Mouse (Mus musculus) intestine, postnatal 0 days (tissue): Measurements from ENCODE around the gene March1. TPM values are rescaled to one million over a fixed set of nuclear protein-coding genes. Genes with fewer than 3 reads are reported as not detected.
"Not testable (repeated sequence)": the region's sequence is repeated elsewhere in the genome, so short reads cannot be mapped to it uniquely, and the experiment has no call there.

ENCODE experiments used
- ATAC-seq: fragments of 200-750 bp; cut with Nextera tagmentation; 2 replicates; pipeline ENCODE4 v1.8.0; 2017; ENCODE audit warnings: mild to moderate bottlenecking, moderate TSS enrichment, moderate library complexity
- H3K27ac ChIP-seq: fragments of 300-500 bp; sonication (generic); 2 replicates; pipeline ENCODE4 v1.5.1; 2014; ENCODE audit warnings: mild to moderate bottlenecking, low read depth, low read length, moderate library complexity
- H3K27me3 ChIP-seq: fragments of 300-500 bp; sonication (generic); replicated peaks from 2 replicates; pipeline ENCODE4 v1.6.1; 2014; ENCODE audit warnings: low read length, mixed read lengths; ENCODE audit not compliant: control insufficient read depth, insufficient read depth
- H3K36me3 ChIP-seq: fragments of 300-500 bp; sonication (generic); 2 replicates; pipeline ENCODE4 v1.6.1; 2014; ENCODE audit warnings: mild to moderate bottlenecking, moderate library complexity; ENCODE audit not compliant: control insufficient read depth, insufficient read depth
- H3K4me1 ChIP-seq: fragments of 300-500 bp; sonication (generic); replicated peaks from 2 replicates; pipeline ENCODE4 v1.6.1; 2014; ENCODE audit warnings: antibody characterized with exemption, low read length, mixed read lengths; ENCODE audit not compliant: control insufficient read depth, insufficient read depth
- H3K4me2 ChIP-seq: fragments of 300-500 bp; sonication (generic); replicated peaks from 2 replicates; pipeline ENCODE4 v1.6.1; 2014; ENCODE audit warnings: low read depth, mild to moderate bottlenecking, moderate library complexity
- H3K4me3 ChIP-seq: fragments of 300-500 bp; sonication (generic); 2 replicates; pipeline ENCODE4 v1.5.1; 2014; ENCODE audit warnings: low read depth, low read length
- H3K9ac ChIP-seq: fragments of 300-500 bp; sonication (generic); 2 replicates; pipeline ENCODE4 v1.6.1; 2014; ENCODE audit warnings: mild to moderate bottlenecking, low read depth, low read length
- H3K9me3 ChIP-seq: fragments of 300-500 bp; sonication (generic); 2 replicates; pipeline ENCODE4 v1.6.1; 2016; ENCODE audit warnings: mixed run types; ENCODE audit not compliant: control insufficient read depth
- CTCF ChIP-seq: sonication (generic); IDR thresholded peaks from 2 replicates; pipeline ENCODE4 v1.5.1; 2016; ENCODE audit warnings: low read depth, mild to moderate bottlenecking, control low read depth, antibody characterized with exemption, moderate library complexity
- WGBS: fragments of 180-500 bp; shearing (Covaris S2); extraction: QIAGEN DNeasy Blood & Tissue Kit; methylation state at CpG from one replicate; pipeline ENCODE4 v1.1.7; 2014; 5-methylcytosine and 5-hydroxymethylcytosine counted together
- polyA plus RNA-seq: library from polyadenylated mRNA; unstranded; fragments of >200 nt; fragmentation: Nextera tagmentation; extraction: Ambion mirVana; gene quantifications from 2 replicates; pipeline ENCODE4 v1.2.1, GENCODE M21; 2015

Gene March1
- polyA plus RNA-seq, 1 experiment from 2014 or later, result 0.51 TPM

DNA sequence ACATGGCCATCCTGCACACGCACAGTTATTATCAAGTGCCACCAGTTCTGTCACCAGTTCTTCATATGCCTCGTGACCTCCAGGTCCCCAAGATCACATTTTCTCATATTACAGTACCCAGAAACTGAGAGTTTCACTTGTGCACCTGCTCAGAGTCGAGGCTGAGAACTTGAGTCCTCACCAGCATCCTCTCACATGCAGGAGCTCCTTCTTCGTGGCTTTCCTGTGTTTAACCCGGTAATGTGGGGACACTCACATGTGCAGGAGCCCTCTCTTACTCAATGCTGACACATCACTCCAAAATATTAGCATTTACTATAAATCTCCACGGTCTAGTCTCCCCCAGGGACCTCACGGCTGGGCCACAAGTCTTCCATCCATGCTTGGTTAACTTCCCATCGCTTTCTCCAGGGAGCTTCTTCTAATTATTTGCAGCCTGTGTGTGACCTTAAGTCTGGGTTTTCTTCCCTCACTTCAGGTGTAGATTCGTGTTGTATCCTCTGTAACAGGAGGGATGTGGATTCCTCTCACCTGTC, 792.4 kb downstream of the March1 start:
- no peak for ATAC-seq
- 76% methylated on average over 9 of the region's 9 CpGs for WGBS
- no peaks in the 10 kb centered on the region for H3K36me3 ChIP-seq
- no peak overlapping the region for H3K4me2 ChIP-seq
- H3K27ac ChIP-seq, result no peak overlapping the region
- no peaks in the 10 kb centered on the region for H3K4me1 ChIP-seq
- H3K4me3 ChIP-seq, result no peak overlapping the region
- no peak overlapping the region for H3K9ac ChIP-seq
- no peaks in the 10 kb centered on the region for H3K27me3 ChIP-seq
- H3K9me3 ChIP-seq, result no peaks in the 10 kb centered on the region
- TF ChIP-seq CTCF, result no peak

DNA sequence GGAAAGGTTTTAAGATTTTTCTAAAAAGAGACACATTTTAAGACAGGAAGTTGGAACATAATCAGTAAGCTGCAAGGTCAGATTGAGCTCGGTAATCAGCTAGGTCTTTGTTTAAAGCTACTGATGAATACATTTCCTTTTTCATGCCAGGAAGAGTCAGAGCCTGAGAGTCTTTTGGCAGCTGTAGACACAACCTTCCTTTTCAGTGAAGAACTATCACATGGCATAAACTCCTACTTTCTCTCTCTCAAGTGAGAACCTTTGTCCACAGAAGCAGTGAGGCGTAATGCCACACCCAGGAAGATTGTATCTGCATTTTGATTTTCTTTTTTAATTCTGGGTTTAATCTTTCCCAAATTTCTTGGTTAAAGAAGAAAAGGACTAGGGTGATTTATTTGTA, 795.4 kb downstream of the March1 start:
- no peak for TF ChIP-seq CTCF
- ATAC-seq, result no peak
- WGBS, result 52% methylated on average over 2 of the region's 2 CpGs

DNA sequence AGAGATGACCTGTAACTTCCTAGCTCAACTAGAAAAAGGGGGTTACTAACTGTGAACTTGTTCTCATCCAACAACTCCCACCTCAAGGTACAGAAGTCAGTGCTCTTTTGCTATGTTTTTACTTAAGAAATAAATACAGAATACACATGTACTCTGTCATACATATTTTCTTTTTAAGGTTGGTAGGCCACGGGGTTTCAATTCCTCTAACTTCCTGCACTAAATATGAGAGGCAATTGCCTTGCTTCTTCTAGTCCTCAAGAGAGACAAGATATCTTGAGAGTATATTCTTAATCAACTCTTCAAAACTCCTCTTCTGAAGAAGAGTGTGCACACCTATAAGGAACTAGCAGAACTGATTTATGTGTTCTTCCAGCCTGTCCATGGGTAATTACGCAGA, 797.5 kb downstream of the March1 start:
- ATAC-seq, result no peak
- TF ChIP-seq CTCF, result no peak
- no peaks in the 10 kb centered on the region for H3K4me1 ChIP-seq
- no peak overlapping the region for H3K4me2 ChIP-seq
- no peak overlapping the region for H3K9ac ChIP-seq
- WGBS, result 80% methylated on average over 2 of the region's 2 CpGs
- no peaks in the 10 kb centered on the region for H3K36me3 ChIP-seq
- no peak overlapping the region for H3K4me3 ChIP-seq
- no peaks in the 10 kb centered on the region for H3K27me3 ChIP-seq
- no peak overlapping the region for H3K27ac ChIP-seq
- no peaks in the 10 kb centered on the region for H3K9me3 ChIP-seq

More for the DNA sequence above, 795.4 kb downstream of the March1 start:
- no peak overlapping the region for H3K27ac ChIP-seq
- no peaks in the 10 kb centered on the region for H3K4me1 ChIP-seq
- H3K27me3 ChIP-seq, result no peaks in the 10 kb centered on the region
- H3K36me3 ChIP-seq, result no peaks in the 10 kb centered on the region
- H3K4me2 ChIP-seq, result no peak overlapping the region
- H3K4me3 ChIP-seq, result no peak overlapping the region
- H3K9me3 ChIP-seq, result no peaks in the 10 kb centered on the region
- no peak overlapping the region for H3K9ac ChIP-seq

DNA sequence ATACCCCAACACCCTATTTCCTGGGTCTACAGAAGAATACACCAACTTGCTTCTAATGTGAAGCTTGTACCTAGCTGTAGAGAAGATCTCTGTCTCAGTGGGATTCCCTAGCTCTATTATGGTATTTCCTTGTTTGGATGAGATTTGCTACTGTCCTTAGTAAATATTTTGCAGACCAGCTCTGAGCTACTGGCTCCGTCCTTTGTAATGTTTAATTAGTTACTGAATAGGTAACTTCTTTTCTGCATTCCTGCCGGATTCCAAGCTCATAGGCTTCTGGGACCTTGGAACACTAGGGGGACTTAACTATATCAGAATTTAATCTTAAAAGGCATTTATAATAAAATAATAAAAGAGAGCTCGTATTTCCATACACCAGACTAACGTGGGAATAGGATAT, 799.9 kb downstream of the March1 start:
- H3K36me3 ChIP-seq, ATAC-seq, H3K27me3 ChIP-seq, H3K9me3 ChIP-seq, H3K9ac ChIP-seq, H3K27ac ChIP-seq, H3K4me3 ChIP-seq, H3K4me1 ChIP-seq, H3K4me2 ChIP-seq: not testable (repeated sequence)
- 69% methylated on average over 4 of the region's 4 CpGs for WGBS

DNA sequence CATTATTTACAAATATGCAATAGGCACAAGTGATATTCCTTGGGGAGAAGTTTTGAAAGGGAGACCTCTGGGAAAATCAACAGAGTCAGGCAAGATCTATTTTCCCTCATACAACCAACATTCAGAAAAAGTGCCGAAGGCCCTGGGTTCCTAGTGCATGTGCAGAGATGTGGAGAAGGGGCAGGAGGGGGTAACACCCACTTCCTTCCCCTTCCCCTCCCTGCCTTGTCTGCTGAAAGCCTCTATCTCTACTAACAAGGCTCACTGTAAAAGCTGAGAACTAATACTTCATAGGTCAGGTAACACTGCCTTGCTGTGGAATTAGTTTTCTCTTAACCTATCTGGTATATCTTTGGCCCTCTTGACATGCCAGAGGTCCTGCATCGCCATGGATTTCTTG, 812.9 kb downstream of the March1 start:
- 79% methylated on average over 2 of the region's 2 CpGs for WGBS
- no peak for TF ChIP-seq CTCF

DNA sequence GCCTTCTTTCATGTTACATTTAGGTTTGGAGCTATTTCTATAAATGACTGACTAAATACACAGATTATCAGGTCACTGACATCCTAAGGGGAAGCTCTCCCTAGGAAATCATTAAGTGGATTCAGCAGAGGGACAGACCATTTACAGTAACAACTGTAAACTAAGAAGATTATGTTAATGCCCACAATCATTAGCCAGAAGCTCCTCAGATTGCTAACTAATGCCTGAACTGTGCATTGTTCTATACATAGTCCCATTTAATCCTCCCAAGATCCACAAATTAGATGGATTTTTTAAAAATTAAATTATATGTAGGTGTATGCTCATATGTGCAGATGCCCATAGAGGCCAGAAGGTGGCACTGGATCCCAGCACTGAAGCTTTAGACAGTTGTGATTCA, 815.9 kb downstream of the March1 start:
- TF ChIP-seq CTCF, result 0 out of 2 replicates have a peak, but pooled peaks have one; percentile 2
- Histone ChIP-seq H3K9me3 (no peaks in the 10 kb centered on the region), H3K4me3 (no peak overlapping the region), H3K4me2 (no peak overlapping the region), H3K27ac (no peak overlapping the region), H3K9ac (no peak overlapping the region), H3K36me3 (no peaks in the 10 kb centered on the region), H3K27me3 (no peaks in the 10 kb centered on the region), H3K4me1 (no peaks in the 10 kb centered on the region)
- no peak for ATAC-seq

More for the DNA sequence above, 812.9 kb downstream of the March1 start:
- Histone ChIP-seq H3K4me2 (no peak overlapping the region), H3K9ac (no peak overlapping the region), H3K27ac (no peak overlapping the region), H3K4me3 (no peak overlapping the region), H3K27me3 (no peaks in the 10 kb centered on the region), H3K4me1 (no peaks in the 10 kb centered on the region), H3K9me3 (no peaks in the 10 kb centered on the region), H3K36me3 (no peaks in the 10 kb centered on the region)
- ATAC-seq, result no peak

DNA sequence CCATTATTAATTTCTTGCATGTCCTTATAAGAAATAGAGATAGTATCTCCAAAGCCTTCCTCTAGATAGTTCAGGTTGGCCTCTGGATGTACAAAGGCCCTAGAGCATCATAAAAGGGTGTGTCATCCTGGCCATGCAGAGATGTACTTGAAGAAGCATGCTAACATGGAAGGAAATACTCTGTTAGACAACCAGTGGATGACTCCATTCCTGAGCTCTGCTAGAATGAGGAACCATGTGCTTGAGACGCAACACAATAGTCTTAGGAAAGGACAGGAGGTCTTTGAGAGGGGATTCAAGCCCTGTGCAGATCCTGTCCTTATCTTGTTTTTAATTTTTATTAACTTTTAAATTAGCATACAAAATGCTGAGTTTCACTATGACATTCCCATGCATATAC, 819.1 kb downstream of the March1 start:
- no peak overlapping the region for H3K9ac ChIP-seq
- ATAC-seq, result no peak
- WGBS, result 92% methylated on average over 1 of the region's 1 CpGs
- H3K27ac ChIP-seq, result no peak overlapping the region
- H3K4me3 ChIP-seq, result no peak overlapping the region
- H3K36me3 ChIP-seq, result no peaks in the 10 kb centered on the region
- no peaks in the 10 kb centered on the region for H3K9me3 ChIP-seq
- H3K27me3 ChIP-seq, result no peaks in the 10 kb centered on the region
- H3K4me2 ChIP-seq, result no peak overlapping the region
- H3K4me1 ChIP-seq, result no peaks in the 10 kb centered on the region
- no peak for TF ChIP-seq CTCF
